Mouse (Mus musculus) cerebral cortex, adult 2 months (tissue): Measurements from ENCODE around the gene Timm8a2.

Experiments used
- WGBS: fragments of 180-500 bp; shearing (Covaris S2); methylation state at CpG from one replicate; pipeline ENCODE4 v1.1.7; 2018; 5-methylcytosine and 5-hydroxymethylcytosine counted together

Timm8a2 gene

GRCm38 (mm10) chr14:122012814-122013213, 21.7 kb upstream of the Timm8a2 start:
- WGBS, result 88% methylated on average over 13 of the region's 13 CpGs

GRCm38 (mm10) chr14:122013417-122013951, 21.0 kb upstream of the Timm8a2 start:
- 89% methylated on average over 14 of the region's 14 CpGs for WGBS

- 75% methylated on average over 2 of the region's 2 CpGs for WGBS
These were observed 16.5 kb upstream of the Timm8a2 start for GRCm38 (mm10) chr14:122017958-122018357.

- WGBS, result 98% methylated on average over 2 of the region's 2 CpGs
These were observed 15.1 kb upstream of the Timm8a2 start for GRCm38 (mm10) chr14:122019389-122019788.

GRCm38 (mm10) chr14:122020567-122020966, 13.9 kb upstream of the Timm8a2 start:
- 94% methylated on average over 6 of the region's 6 CpGs for WGBS

- WGBS, result 100% methylated on average over 1 of the region's 1 CpGs
These were observed 11.4 kb upstream of the Timm8a2 start for GRCm38 (mm10) chr14:122023054-122023453.

GRCm38 (mm10) chr14:122028926-122029745, 5.3 kb upstream of the Timm8a2 start:
- WGBS, result 83% methylated on average over 11 of the region's 11 CpGs

GRCm38 (mm10) chr14:122029851-122030250, 4.6 kb upstream of the Timm8a2 start:
- WGBS, result 94% methylated on average over 4 of the region's 4 CpGs

- 91% methylated on average over 2 of the region's 2 CpGs for WGBS
These were observed 2.4 kb upstream of the Timm8a2 start for GRCm38 (mm10) chr14:122032045-122032444.

GRCm38 (mm10) chr14:122035181-122035580, 707 bp downstream of the Timm8a2 start:
- 92% methylated on average over 1 of the region's 1 CpGs for WGBS

- 97% methylated on average over 2 of the region's 2 CpGs for WGBS
These were observed 1.4 kb downstream of the Timm8a2 start for GRCm38 (mm10) chr14:122035860-122036259.

- 84% methylated on average over 13 of the region's 13 CpGs for WGBS
These were observed 4.6 kb downstream of the Timm8a2 start for GRCm38 (mm10) chr14:122038874-122039647.

- 90% methylated on average over 3 of the region's 3 CpGs for WGBS
These were observed 6.9 kb downstream of the Timm8a2 start for GRCm38 (mm10) chr14:122041413-122041825.

- WGBS, result 83% methylated on average over 8 of the region's 8 CpGs
These were observed 7.7 kb downstream of the Timm8a2 start for GRCm38 (mm10) chr14:122042142-122042694.

GRCm38 (mm10) chr14:122047784-122048183, 13.3 kb downstream of the Timm8a2 start:
- 92% methylated on average over 8 of the region's 8 CpGs for WGBS

GRCm38 (mm10) chr14:122048816-122049215, 14.3 kb downstream of the Timm8a2 start:
- WGBS, result 89% methylated on average over 9 of the region's 9 CpGs

- WGBS, result 79% methylated on average over 9 of the region's 9 CpGs
These were observed 18.6 kb downstream of the Timm8a2 start for GRCm38 (mm10) chr14:122052896-122053635.

- 90% methylated on average over 6 of the region's 6 CpGs for WGBS
These were observed 22.4 kb downstream of the Timm8a2 start for GRCm38 (mm10) chr14:122056871-122057270.

GRCm38 (mm10) chr14:122057941-122058346, 23.5 kb downstream of the Timm8a2 start:
- WGBS, result 39% methylated on average over 2 of the region's 2 CpGs

- 10% methylated on average over 3 of the region's 3 CpGs for WGBS
These were observed 26.2 kb downstream of the Timm8a2 start for GRCm38 (mm10) chr14:122060642-122061041.

- WGBS, result 49% methylated on average over 6 of the region's 6 CpGs
These were observed 26.9 kb downstream of the Timm8a2 start for GRCm38 (mm10) chr14:122061376-122061775.
